Mouse (Mus musculus) c-Kit-positive CD71-negative TER-119-negative erythroid progenitor cells, embryonic 14.5 days (primary cell): ENCODE data around the gene Rnf6.

Experiments
- DNase-seq: peaks from one replicate; pipeline ENCODE4 v3.0.0-alpha.2; 2013; ENCODE audit warnings: low read depth

Gene Rnf6

DNA sequence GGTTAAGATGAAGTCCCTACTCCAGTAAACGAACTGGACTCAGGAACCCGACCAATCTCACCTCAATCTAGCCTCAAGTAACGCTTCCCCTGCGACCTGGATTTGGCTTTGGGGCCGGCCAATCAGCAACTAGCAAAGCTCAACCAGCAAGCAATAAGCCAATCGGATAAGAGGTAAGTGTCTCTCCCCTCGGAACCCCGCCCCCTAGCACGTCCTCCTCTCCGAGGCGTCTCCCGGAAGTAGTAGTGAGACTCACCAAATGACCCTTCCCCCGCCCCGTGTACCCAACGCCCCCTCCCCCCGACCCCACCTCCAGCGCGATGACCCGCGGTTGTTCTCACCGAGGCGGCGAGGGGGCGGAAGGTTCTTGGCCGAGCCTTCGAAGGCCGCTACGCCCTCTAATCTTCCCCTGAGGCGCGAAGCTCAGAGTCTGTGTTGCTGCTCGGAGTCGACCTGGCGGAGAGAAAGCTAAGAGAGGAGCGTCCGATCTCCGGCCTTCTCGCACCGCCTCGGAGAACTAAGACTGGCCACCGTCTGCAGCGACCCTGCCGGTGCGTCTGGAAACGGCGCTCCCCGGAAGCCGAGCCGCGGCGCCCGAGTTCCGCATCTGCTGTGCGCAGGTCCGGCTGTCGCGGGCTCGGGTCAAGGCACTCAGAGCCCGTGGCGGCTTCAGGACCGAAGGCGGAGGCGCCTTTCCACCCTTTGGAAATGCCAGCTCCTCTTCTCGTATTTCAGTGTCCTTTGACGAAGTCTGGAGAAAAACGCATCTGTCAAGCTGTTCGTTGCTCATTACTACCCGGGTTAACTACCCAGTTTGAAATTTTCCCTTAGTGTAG lies at the start of gene Rnf6:
Rnf6 (minus strand) TSS at position 677 of the 836 bp plus-strand sequence.
- peak; percentile 92 for DNase-seq

DNA sequence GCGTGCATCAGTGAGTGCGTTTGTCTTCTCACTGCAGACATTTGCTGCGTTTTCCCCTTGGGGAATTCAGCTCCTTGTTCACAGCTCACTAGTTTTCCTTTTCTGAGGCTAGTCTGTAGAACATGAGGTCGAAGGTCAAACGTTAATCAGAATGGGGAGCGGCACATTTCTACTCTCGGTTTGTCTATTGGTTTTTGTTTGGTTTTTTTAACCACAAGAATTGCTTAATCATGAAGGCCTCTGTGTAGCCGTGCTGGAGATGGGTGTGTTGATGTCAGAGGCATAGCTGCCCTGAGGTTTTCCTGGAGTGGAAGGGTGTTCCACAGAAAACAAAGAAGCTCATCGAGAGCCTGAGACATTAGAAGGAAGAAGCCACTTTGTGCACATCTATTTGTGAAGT lies 49.2 kb upstream of the Rnf6 start:
- DNase-seq, result no peak

DNA sequence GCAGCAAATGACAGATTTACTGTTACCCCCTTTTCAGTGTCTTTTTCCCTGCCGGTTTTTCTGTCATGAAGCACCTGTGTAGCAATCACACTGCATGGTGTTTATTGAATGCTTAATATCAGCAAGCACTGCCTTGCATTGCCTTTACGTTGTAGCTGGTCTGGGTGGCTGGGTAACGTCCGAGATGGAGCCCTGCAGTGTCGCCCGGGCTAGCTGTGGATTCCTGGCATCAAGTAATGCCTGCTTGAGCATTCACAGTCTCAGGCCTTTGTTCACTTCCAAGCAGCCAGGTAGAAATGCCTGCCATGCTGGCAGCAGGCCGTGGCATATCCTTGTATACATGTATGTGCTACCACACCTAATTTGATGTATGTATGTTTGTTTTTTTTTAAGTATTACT lies 46.4 kb upstream of the Rnf6 start:
- no peak for DNase-seq

DNA sequence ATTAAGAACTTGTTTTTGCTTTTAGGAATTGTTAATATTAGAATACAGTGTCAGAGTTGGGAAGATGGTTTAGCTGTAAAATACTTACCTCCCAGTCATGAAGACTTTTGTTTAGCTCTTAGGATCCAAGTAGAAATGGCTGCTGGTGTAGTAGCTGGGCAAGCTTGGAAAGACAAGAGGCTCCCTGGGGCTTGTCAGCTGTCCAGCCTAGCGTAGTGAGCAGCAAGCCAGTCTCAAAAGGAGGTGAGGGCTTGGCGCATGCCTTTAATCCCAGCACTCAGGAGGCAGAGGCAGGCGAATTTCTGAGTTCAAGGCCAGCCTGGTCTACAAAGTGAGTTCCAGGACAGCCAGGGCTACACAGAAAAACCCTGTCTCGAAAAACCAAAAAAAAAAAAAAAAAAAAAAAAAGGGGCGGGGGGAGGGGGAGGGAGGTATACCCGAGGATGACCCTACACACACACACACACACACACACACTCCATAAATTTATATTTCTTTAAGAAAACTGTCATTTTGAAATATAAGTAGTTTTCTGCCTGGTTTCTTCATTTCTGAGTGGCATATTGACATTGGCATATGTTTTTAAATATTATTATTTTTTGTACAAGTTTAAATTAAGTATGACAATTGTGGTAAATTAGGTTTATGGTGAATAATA lies 44.7 kb upstream of the Rnf6 start:
- DNase-seq, result no peak

DNA sequence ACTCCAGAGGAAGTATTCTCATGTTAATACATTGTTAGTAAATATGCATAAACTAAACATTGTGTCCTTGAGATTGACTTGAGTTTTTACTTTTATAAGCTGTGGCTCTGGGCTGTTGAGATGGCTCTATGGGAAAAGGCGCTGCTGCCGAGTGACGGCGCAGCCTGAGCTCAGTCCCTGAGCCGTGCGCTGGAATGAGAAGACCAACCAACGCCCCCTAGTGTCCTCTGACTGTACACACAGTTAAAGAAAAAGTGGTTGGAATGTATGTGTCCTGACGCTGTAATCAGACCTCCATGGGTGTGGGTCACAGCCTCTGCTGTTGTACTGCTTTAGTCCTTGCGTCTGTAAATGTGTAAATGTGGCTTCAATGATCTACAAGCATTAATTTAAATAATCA lies 38.6 kb upstream of the Rnf6 start:
- no peak for DNase-seq

DNA sequence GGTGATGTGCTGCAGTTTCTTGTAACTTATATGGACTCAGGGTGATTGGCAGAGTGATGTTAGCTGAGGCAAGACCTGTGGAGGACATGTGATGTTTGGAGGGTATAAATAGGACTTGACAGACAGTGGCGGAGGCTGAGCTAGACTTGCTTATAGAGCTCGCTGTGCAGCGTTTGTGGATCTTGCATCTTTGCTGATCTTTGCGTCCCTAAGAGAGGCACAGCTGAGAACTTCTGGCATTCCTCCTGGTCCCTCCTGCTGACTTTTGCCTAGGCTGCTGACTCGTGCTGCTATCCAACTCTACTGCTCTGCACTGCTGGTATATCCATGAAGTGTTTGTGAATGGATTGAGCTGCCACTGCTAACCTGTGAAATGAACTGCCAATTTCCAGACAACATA lies 32.3 kb upstream of the Rnf6 start:
- DNase-seq, result no peak

DNA sequence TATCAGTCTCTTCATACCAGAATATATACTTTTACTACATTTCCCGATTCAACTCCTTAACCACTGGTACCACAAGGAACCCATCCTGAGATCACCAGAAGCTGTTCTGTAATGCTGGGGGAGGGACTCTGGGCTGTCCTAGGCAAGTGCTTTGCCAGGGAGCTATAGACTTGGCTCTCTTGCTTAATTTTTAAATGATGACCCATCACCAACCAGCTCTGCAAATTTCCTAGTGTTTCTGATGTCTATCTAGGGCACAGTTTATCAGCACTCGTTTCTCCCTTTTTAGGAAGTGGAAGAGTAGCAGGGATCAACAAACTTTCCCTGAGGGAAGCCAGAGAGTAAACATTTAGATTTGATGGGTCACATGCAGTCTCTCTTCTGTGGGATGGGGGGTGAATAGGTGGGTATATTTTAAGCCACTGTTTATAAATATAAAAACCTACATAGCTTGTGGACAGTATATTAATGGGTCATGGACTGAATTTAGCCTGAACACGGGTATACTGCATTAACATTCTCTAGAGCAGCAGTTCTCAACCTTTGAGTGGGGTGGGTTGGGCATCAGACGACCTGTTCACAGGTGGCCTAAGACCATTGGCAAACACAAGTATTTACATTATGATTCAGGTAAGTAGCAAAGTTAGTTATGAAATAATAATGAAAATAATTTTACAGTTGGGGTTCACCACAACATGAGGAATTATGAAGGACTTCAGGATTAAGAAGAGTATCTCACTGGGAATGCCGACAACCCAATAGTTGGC lies 30.5 kb upstream of the Rnf6 start:
- DNase-seq, result no peak

DNA sequence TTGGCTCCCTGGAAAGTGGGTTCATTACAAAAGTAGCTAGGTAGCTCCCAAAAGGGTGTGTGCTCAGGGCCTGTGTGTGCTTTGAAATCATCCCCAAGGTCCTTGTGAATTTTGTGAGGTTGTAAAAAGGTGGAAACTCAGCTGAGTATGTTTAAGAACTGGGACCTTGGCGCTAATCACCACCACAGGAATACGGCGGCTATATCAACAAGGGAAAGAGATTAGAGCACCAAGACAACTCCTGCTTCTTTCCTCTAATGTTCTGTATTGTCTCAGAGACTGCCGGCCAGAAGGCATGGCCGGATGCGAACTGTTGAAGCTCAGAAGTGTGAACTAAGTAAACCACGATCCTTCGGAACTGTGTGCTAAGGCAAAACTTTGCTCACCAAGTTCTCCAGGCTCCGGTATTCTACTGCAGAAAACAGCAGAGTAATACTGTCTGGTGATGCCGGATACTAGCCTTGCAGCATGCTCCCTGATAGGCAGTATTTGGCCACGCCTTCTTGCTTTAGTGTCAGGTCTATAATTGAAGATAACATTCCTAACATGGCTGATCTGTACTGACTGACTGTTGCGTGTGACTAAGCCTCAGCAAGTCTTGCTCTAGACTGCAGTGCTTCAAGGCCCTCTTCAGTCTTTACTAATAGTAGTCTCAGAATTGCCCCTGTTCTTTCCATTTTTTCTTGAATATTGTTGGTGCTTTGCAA lies 29.2 kb upstream of the Rnf6 start:
- DNase-seq, result no peak

DNA sequence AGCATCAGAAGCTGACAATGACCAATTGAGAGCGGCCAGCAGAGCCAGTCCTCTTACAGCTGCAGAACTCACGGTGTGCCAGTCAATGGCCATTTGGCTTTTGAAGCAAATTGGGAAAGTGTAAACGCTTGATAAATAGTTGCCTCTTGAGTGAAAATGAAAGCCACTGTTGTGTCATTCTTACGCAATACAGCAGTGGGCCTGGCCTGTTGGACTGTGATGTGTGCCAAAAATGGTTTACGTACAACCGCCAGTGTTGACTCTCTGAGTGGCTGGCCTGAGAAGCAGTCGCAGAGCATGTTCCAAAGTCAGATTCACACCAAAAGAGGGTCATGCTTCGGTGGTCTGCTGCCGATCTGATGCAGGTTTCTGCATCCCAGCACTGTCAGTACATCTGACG lies 27.4 kb upstream of the Rnf6 start:
- DNase-seq, result no peak

DNA sequence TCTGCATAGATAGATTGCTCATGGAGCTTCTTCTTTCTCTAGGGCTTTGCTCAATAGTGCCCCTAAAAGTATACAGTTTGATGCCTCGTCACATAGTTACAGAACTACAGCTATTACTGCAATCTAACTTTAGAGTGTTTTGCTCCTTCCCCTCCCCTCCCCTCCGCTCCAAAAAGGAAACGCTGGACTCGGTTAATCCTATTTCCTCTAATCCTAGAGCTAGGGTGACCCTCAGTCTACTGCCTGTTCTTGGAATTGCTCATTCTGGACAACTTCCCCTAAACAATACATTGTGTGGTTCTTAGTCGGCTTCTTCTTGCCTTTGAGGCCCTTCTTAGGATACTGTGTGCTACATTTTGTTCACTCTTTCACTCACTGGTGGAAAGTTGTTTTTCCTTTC lies 26.4 kb upstream of the Rnf6 start:
- DNase-seq, result no peak

DNA sequence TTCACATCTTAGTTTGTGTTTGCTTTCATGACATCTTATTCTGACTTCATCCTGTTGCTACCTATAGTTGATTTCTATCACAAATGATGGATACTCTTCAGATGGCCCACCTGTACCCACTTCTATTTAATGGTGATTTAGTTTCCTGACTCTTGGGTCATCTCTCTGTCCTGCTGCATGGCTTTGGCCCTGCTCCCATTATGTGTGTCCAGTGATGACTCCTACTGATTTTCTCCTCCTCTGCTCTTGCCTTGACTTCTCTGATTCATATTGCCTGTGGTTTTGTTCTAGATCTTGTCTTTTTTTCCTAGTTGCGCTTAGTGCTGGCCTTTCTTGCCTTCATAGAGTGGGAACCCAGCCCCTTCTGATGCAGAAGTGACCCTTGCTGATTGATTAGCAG lies 25.0 kb upstream of the Rnf6 start:
- no peak for DNase-seq

DNA sequence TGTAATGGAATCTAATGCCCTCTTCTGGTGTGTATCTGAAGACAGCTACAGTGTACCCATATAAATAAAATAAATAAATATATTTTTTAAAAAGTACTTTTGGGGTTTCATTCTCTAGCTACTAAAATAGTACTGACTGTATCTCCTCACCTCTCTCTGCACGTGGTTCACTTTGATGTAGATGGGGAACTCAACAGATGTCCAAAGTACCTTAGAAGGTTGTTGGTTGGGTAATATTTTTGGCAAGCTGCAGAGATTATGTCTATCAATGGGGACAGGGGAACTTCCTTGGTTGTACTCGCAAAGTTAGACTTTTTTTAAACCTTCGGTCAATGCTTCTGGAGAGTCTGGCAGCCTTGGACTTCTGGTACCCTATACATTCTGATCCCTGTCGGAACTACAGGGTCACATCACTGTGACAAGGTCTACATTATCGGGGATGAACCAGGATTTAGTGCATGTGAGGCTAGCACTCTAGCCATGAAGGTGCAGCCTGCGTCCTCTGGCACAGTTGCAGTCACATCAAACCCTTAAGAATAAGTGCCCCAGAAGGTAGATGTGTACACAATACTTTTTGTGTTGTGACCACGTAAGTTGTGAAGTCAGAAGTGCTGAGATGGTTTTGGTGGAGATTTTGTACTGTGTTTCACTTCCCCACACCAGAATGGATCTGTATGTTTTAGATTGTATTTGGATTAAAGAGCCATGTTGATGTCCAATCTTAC lies 24.5 kb upstream of the Rnf6 start:
- no peak for DNase-seq

DNA sequence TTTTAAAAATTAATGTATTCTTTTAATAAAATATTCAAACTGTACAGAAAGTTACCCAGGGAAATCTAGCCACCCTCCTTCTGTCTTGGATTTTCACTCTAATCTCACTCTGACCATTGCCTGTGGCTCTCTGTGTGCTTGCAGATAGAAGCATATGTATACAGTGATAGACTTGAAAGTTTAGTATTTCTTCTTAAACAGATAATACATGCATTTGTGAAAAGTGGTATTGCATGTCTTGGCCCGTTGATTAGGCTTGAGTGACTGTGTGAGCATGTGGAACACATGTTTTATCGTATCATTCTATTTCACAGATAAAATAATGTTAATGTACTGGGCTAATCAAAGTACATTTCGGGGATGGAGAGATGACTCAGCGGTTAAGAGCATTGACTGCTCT lies 23.8 kb upstream of the Rnf6 start:
- no peak for DNase-seq

DNA sequence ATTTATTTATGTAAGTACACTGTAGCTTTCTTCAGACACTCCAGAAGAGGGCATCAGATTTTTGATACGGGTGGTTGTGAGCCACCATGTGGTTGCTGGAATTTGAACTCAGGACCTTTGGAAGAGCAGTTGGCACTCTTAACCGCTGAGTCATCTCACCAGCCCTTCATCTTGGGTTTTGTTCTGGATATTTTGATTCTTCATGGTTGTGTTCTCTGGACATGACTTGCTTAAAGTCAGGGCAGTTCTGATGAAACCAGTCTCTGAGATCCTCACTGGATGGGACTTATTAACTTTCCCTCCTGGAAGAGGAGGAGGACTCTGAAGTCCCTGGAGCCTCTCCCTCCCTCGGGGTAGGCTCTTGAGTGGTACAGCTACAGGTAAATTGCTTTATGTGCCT lies 19.8 kb upstream of the Rnf6 start:
- no peak for DNase-seq

DNA sequence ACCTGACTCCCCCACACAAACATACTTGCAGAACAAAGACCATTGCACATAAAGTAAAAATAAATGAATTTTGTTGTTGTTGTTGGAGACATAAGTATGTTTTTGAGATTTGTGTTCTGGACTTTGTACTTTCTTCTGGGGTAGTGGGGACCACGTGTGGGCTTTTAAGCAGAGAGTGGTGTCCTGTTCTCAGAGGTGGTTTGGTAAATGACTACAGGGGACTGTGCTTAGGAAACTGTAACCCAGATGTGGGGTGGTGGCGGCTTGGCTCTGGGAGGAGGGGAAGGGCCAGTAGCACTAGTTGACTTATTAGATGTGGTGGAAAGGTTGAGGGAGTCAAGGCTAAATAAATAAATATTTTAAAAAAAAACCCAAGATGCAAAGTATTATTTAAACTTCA lies 19.4 kb upstream of the Rnf6 start:
- DNase-seq, result no peak

DNA sequence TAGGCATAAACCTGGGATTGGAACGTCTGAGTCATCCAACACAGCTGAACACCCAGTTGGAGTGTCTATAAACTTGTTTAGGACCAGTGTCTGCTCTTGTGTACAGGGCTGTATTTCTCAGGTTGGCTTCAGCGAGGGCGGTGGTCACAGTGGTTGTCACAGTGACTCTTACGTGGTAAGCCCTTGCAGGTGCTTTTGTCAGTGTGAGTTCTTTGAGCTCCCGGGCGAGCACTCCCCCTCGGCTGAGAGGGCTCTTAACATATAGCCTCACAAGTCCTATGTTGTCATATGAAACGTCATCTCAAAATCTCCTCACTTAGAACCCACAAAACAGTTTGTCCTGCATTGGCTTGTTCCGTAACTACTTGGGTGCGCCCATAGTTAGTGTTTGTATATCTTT lies 16.9 kb upstream of the Rnf6 start:
- DNase-seq, result no peak

DNA sequence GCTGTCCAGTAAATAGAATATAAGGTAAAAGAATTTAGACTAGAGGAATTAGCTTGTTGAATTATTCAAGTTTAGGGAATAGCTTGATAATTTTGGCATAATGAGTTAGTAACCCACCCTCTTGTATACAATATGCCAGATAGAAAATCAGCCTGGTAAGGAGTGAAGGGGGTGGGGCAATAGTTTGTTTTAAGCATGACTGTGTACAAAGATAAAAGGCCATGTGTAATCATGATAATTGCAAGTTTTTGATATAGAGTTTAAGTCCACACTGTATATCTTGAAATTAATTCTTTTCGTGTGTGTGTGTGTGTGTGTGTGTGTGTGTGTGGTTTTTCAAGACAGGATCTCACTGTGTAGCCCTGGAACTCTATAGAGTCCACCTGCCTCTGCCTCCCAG lies 13.0 kb upstream of the Rnf6 start:
- DNase-seq, result no peak

DNA sequence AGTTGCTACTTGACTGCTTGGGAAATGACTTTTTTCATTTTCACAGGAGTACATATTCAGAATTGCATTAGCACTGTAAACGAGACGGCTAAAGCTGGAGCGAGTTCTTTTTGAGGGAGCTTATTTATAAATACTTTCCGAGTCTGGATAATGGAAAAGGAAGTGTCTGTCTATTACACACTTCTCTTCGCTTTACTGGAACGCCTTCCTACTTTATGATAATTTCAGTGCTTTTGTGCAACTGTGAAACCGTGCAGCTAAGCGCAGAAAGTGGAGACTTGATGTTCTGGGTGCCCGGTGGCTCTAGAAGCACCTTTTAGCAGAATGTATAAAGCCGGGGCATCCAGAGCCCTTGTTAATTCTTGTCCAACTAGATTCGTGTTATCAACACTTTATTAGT lies 11.5 kb upstream of the Rnf6 start:
- DNase-seq, result no peak

DNA sequence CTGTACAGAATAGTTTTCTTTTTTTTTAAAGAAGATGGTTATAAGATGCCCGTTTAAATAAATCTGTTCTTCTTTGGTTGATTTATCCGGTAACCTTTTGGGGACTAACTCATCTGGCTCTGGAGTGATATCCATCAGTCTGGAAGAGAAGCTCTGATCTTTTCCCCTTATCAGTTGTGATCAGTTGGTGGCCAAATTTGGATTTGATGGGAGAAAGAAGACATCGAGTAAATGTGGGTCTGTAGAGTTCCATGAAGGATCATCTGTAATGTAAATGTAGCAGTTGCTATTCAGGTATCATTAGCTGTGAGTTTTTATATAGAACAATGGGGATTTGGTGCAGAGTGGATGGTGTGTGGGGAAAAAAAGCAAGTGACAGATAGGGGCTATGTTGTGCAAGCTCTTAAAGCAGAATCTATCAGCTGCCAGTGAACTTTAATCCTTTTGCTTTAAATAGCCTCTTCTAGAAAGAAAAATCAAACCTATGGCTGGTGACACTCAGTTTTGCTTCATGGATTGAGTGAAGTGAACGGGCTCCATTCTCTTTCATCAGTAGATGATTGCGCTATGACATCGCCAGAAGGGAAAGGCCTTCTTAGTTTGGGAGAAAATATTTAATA lies 10.8 kb upstream of the Rnf6 start:
- DNase-seq, result no peak

DNA sequence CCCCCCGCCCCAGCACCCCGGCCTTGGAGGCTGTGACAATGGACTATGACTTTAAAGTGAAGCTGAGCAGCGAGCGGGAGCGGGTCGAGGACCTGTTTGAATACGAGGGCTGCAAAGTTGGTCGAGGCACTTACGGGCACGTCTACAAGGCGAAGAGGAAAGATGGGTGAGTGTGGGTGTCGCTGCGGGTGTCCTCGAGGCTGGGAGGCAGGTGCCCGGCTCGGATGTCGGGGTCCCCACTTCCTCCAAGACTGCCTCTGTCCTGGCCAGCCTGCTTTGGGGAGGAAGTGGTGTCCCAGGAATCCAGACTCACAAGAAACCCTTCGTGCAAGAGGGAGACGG lies 10.3 kb upstream of the Rnf6 start:
- no peak for DNase-seq

DNA sequence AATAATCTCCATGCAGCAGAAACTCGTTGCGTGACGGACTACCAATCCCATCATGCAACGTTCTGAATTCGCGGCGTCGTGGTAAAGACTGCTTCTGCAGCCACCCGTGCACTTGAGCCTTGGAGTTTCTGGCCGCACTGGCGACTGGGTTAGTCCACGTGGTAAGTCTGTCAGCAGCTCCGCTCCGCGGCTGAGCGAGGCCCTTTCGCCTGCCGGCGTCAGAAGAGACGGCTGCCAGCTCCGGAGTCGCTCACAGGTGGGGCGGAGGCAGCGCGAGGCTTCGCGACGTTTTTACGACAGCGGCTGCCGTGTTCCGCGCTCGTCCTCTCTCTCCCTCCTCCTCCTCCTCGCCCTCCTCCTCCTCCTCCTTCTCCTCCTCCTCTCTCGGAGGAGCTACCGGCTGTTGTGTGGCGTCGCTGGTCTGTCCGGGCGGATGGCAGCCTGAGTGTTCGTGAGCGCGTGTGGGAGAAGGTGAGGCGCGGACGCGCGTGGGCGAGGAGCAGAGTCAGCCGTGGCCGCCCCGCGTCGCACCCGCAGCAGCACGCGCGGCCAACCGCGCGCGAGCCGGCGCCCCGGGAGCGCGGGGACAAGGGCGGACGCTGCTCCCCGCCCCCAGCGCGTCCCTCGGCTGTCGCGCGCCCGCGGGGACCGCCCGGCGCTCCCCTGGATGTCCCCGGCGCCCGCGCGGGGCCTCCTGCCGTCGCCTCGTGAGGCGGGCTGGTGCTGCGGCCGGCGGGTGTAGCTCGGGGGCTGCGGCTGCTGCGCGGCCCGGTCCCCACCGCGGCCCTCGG lies 9.7 kb upstream of the Rnf6 start, which contains the start of gene Cdk8:
Cdk8 (plus strand) TSS at position 367 of the 791 bp plus-strand sequence.
- DNase-seq, result peak; percentile 87
